Mouse (Mus musculus) cerebellum, adult 11 months (tissue): ENCODE data around the gene Mfsd4b3.
"Not testable (repeated sequence)": the region's sequence is repeated elsewhere in the genome, so short reads cannot be mapped to it uniquely, and the experiment has no call there.

ENCODE experiments used
- DNase-seq: peaks from one replicate; pipeline ENCODE4 v3.0.0; 2022

Mfsd4b3 gene

DNA sequence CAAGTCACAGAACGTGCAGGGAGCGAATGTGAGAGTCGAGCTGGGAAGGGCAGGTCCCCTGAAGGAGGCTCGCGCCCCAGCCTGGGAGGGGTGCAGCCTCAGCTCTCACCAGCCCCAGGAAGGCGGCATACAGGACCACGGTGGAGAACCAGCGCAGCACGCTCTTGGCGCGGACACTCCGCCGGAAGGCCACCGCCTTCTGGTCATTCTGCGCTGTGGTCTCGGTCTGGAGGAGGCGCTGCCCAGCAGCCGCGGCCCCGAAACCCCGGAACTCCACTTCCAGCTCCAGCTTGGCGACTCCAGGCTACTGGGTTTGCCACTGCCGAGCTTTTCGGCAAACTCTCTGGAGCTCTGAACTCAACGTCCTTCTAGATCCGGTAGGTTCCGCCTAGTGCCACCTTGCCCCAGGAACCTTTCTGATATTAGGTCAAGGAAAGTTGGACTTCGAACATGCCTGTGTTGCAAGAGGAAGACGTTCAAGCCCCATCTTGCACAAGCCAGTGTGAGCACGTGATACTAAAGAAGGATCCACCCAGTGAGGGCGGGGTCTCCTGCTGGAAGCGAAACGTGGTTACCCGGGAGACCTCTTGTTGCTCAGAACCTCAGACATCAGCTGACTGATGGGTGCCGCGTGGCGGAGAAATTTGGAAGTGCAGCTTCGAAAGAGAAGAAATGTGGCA is at the start of gene Mfsd4b3:
Mfsd4b3 (minus strand) TSS at position 393 of the 680 bp plus-strand sequence.
- DNase-seq: peak; percentile 80

- DNase-seq: no peak
Observed at GRCm38 (mm10) chr10:40009591-40009990, 49.6 kb upstream of the Mfsd4b3 start.

GRCm38 (mm10) chr10:40008847-40009246 is 48.9 kb upstream of the Mfsd4b3 start:
- not testable (repeated sequence) for DNase-seq

DNA sequence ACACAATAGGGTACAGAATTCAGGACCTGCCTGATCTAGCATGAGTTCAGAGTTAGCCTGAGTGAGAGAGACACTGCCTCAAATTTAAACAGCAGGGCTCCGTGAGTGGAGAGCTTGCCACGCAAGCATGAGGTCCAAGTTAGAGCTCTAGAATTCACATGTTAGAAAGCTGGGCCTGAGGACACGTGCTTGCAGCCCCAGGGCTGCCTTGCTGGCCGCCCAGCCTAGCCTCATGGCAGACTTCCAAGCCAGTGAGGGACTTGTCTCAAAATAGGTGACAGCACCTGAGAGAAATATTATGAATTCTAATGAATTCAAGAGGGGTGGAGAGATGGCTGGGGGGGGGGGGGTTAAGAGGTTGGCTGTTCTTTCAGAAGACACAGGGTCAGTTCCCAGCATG is 48.0 kb upstream of the Mfsd4b3 start:
- no peak for DNase-seq

DNA sequence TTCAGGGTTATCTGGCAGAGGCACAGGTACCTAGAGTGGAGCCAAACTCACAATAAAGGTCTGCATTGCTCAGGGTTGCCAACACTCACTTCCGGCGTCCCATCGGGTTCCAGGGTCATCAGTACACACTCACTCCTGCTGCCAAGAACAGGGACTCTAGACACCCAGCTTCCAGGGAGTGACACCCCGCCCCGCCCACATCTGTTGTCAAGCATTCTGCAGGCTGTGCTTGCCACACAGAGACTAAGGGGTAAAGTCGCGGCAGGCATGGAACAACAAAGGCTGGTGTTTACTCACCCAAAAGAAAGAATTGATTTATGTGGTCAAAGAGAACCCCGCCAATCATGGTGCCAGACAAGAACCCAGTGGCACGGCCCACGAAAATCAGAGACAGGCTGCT is 47.0 kb upstream of the Mfsd4b3 start:
- DNase-seq: no peak

GRCm38 (mm10) chr10:40000746-40001145 is 40.8 kb upstream of the Mfsd4b3 start:
- no peak for DNase-seq

DNA sequence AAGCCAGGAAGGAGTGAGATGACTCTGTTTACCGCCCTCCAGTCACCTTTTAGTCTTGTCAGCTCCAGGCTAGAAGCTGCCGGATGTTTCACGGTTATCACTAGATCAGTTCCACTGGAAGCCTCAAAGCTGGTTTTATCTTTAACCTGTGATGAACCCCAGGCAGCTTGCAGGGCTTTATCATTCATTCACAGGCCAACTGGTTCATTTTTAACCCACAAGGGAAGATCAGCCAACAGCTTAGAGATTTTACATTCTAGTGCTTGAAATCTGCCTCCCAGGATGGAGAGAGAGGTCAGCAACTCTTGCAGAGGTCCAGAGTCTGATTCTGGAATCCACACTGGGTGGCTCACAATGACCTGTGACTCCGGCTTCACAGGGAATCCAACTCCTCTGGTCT is 31.2 kb upstream of the Mfsd4b3 start:
- DNase-seq: no peak

- no peak for DNase-seq
Observed at GRCm38 (mm10) chr10:39986466-39986865, 26.5 kb upstream of the Mfsd4b3 start, which contains the start of gene Mfsd4b5. Mfsd4b5 (minus strand) TSS chr10:39986646.

DNA sequence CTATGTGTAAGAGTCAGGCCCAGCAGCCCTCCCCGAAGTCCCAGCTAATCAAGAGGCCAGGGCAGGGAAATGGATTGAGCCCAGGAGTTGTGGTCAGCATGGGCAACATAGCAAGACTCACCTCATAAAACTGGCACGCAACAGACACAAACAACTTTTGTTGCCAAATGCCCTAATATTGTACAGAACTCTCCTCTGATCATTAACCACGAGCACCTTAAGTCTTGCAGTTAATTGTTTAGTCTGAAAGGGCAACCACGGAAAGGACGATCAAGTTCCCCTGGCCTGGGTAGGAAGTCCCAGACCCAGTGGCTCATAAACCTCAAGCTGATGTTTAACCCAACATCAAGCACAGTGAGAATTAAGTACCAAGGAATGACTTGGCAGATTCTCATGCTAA is 22.7 kb upstream of the Mfsd4b3 start:
- DNase-seq: no peak

GRCm38 (mm10) chr10:39978231-39978630 is 18.3 kb upstream of the Mfsd4b3 start:
- no peak for DNase-seq

DNA sequence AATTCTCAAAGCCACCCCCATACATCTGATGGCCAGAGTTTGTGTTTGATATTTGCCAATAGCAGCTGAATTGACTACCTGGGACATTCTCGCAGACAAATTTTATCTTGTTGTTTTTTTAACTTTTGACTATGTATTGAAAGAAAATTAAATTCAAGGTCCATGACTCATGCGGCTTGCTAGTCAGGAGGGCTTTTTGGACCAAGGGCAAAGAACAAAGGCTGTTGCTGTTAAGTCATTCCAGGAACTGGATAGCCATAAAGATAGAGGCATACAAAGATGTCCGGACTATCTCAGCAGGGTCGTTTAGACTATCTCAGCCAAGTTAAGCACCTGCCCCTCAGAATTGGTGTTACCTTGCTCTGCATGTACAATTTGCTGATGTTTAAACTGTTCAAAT is 17.4 kb upstream of the Mfsd4b3 start:
- DNase-seq: no peak

DNA sequence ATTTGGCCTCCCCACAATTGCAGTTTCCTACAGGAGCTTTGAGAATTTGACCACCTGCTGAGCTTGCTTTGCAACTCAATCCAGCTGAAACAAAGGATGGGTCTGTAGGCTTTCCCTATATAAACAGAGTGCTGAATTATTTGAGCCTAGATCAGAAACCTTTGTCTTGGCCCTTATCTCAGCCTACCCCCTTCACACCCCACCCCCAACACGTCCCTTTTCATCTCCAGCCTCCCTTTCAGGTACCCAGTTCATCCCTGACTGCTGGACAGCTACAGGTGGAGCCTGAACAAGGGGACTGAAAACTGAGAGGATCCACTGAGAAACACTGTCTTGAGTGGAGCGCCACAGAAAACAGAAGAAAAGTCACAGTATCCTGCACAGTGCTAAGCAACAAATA is 15.8 kb upstream of the Mfsd4b3 start:
- no peak for DNase-seq

GRCm38 (mm10) chr10:39974982-39975381 is 15.0 kb upstream of the Mfsd4b3 start:
- DNase-seq: no peak

DNA sequence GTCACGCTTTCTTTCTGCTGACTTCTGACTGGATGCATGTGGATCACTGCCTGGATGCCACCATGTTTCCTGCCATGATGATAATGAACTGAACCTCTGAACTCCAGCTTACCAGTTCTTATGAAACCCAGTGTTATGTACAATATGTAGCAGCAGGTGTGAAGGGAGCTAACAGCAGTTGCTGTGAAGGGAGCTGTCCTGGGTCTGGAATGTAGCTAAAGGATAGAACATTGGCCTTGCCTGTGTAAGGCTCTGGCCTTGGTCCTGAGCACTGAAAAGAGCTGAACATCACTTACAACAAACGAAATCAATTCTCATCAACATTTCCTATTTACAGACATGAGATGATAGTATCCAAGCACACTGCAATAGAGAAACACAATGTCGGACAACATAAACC is 7.6 kb upstream of the Mfsd4b3 start:
- DNase-seq: no peak

- no peak for DNase-seq
Observed at GRCm38 (mm10) chr10:39961906-39962305, 2.0 kb upstream of the Mfsd4b3 start.

GRCm38 (mm10) chr10:39960441-39960822 is 479 bp upstream of the Mfsd4b3 start:
- no peak for DNase-seq

GRCm38 (mm10) chr10:39958266-39958665 is 1.7 kb downstream of the Mfsd4b3 start:
- no peak for DNase-seq

DNA sequence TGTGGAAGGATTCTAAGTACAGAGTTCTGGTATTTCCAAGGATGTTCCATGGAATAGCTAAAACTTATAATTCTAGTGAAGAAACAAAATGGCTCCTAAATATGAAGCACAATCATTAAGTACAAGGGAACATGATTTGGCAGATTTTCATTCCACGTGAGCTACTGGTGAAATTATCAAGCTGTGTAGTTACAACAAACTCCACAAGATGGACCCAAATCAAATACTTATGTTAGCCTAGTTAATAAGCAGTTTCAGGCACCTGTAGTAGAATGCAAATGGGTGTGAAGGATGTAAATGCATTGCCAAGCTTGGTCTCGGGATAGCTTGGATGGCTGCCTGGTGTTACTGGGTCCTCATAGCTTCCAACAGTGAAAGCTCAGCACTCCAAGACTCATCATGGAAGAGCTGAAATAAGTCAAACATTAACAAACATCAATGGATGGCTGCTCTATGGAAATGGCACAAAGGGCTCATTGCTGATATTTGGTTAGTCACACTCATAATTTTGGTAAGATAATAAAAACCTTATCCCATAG is 3.5 kb downstream of the Mfsd4b3 start:
- DNase-seq: no peak

GRCm38 (mm10) chr10:39955163-39955562 is 4.8 kb downstream of the Mfsd4b3 start:
- no peak for DNase-seq

- DNase-seq: no peak
Observed at GRCm38 (mm10) chr10:39949377-39949954, 10.5 kb downstream of the Mfsd4b3 start.

DNA sequence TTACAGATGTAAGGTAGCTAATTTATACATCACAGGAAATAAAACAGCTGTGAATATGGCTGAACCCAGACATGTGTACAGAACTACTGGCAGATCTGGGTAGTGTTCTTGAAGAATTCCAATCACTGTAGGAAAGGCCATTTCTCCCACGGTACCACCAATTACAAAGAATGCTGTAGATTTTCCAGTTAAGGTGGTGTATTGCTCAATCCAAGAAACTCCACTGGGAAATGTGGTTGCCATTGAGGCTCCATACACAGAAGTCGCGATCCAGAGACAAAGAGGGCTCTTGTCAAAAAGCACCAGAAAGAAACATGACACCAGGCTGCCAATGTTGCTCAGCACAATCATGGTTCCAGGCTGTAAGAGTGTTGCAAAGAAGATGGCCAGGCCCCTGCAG is 12.8 kb downstream of the Mfsd4b3 start:
- not testable (repeated sequence) for DNase-seq

DNA sequence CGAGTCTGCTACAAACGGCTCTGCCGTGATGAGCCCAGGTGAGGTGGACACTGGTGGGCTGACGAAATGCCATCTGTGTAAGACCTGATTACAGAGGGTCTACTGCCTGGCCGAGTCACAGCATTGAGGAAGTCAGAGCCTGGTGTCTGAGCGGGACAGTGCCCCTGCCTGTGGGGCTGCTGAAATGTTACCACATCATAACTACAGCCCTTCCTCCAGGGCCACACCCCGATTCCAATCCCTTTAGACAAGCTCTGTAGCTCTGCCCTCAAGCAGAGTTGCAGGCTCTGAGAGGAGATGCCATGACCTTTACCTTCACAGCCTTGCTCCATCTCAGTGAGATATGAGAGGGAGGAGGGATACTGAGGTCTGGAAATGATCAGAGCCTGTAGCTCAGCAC is 23.4 kb downstream of the Mfsd4b3 start:
- no peak for DNase-seq

DNA sequence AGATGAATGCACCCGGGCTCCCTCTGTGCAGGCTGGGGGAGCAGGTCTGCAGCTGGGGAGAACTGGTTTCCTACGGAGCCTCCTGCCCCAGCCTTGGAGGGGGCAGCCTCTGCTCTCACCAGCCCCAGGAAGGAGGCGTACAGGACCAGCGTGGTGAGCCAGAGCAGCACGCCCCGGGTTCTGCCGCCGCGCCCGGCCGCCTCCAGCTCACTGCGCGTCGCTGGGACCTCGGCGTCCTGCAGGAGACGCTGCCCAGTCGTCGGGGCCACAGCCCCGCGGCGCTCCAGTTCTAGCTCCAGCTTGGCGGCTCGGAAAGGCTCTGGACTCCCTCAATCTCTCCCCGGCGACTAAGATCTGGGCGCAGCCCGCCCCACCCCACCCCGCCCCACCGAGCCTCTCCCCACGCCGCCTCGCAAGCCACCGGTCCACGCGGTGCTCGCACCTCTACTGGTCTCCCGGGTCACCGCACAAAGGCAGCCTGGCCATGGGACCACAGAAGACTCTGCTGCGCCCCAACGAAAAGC is 33.3 kb downstream of the Mfsd4b3 start, which contains the start of gene Mfsd4b2:
Mfsd4b2 (minus strand) TSS at position 308 of the 524 bp plus-strand sequence.
- no peak for DNase-seq

DNA sequence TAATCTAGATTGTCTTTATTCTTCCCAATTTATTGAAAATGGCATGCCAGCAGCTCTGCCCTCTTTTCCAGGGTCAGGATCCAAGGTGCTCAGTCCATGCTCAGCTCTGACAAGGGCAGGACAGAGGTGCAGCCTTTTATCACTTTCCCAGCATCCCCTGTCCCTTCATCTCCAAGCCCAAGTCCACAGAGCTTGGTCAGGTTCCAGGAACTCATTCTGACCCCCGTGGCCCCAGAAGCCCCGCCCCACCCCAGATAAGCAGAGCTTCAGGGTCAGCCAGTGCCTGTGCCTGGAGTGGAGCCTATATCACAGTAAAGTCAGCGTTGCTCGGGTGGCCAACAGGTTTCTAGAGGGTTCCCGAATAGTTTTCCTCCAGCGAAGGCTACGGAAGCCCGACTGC is 35.4 kb downstream of the Mfsd4b3 start:
- not testable (repeated sequence) for DNase-seq
